ENCODE assay signal across 9 mouse cellular contexts in the genomic region with DNA sequence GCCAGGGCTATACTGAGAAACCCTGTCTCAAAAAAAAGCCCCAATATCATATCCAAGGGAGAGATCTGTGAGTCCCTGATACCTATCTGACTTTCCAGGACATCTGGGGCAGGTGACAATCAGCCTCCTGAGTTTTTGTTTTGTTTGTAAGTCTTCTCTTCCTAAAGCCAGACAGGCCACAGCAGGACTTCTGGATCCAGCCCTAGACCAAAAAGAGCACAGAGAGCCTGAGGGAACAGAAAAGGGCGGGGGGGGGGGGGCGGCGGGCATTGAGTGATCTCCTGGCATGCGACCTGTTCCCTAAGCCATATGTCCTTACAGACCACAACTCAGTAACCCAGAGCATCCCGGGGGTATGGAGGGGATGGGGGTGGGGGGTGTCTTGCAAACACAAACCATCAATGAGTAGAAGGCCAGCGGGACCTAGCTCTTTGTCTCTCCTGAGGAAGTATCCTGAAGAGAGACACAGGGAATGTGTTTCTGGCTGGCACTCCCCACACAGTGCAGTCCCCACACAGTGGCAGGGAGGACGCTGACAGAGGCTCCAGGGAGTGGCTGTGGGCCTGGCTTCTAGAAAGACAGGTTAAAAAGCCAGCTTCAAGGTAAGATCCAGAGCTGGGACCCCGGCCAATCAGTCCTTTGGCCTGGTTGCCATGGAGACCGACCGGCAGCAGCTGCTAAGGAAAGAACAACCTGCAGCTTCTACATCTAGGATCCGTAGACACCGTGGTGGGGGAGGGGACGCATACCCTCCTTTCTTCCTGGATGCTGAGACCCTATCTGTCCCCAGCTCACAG. TPM values are rescaled to one million over a fixed set of nuclear protein-coding genes. Genes with fewer than 3 reads are reported as not detected.
DNase-seq lines count a peak whose midpoint lies in the region; ATAC-seq lines count a peak whose summit lies in the region.
"Had no signal": no experiment of that assay in that cellular context is flagged by ENCODE, and none has a peak within 500 bp of the region (broad histone marks: within the 10 kb centered on the region; RNA-seq: fewer than 3 reads in every experiment).

No protein-coding gene starts in this region.

- no peaks in the 10 kb centered on the region for H3K27me3 ChIP-seq in hindbrain, embryonic 15.5 days
- peaks cover 9% of the 10 kb centered on the region for H3K27me3 ChIP-seq in neural tube, embryonic 12.5 days (replicated peaks)

- intact Hi-C loops in left cerebral cortex, postnatal 14 days (cut with DNase I), result loop anchor here (5.0 kb wide), 1 partner anchor 52 kb away; the partner anchor contains the start of gene Pafah2

- peak; percentile 40 to 43 for DNase-seq in left cerebral cortex, adult 18-20 months (ENCODE audit: low spot score in 2 of 2)
- no peak for DNase-seq in left cerebral cortex, postnatal 14 days (ENCODE audit: low spot score in 2 of 2)
- peak; percentile 90 for DNase-seq in cerebellum, adult 9-11 months
- DNase-seq in liver, result no peak
- no peak for DNase-seq in c-Kit-positive CD71-positive TER-119-positive erythroid progenitor cells, embryonic 14.5 days (ENCODE audit: low spot score)
- DNase-seq in adrenal gland, adult 18-20 months (ENCODE audit: low spot score in 2 of 2), result no peak

- no peaks in the 10 kb centered on the region for H3K36me3 ChIP-seq in hindbrain, embryonic 15.5 days
- no peaks in the 10 kb centered on the region for H3K36me3 ChIP-seq in neural tube, embryonic 12.5 days
- H3K36me3 ChIP-seq: G1E had no signal

- H3K27ac ChIP-seq in hindbrain, embryonic 15.5 days (replicated peaks), result peak overlapping the region; percentile 91
- peak overlapping the region; percentile 86 for H3K27ac ChIP-seq in neural tube, embryonic 12.5 days

- H3K9me3 ChIP-seq in hindbrain, embryonic 15.5 days, result no peaks in the 10 kb centered on the region
- no peaks in the 10 kb centered on the region for H3K9me3 ChIP-seq in neural tube, embryonic 12.5 days
- H3K9me3 ChIP-seq: G1E had no signal

- H3K4me3 ChIP-seq in hindbrain, embryonic 15.5 days, result no peak overlapping the region
- H3K4me3 ChIP-seq in neural tube, embryonic 12.5 days, result no peak overlapping the region

- peak; percentile 69; the same call in 1 of the 2 replicates for ATAC-seq in hindbrain, embryonic 15.5 days (ENCODE audit: low FRiP score, low read depth)
- peak; percentile 62 for ATAC-seq in neural tube, embryonic 12.5 days (ENCODE audit: low FRiP score, low read depth)

- H3K9ac ChIP-seq in hindbrain, embryonic 15.5 days, result no peak overlapping the region
- peak overlapping the region; percentile 48; the same call in 1 of the 2 replicates for H3K9ac ChIP-seq in neural tube, embryonic 12.5 days

- H3K4me2 ChIP-seq in hindbrain, embryonic 15.5 days, result peak overlapping the region; percentile 28
- peak overlapping the region; percentile 40 for H3K4me2 ChIP-seq in neural tube, embryonic 12.5 days (replicated peaks)

- WGBS in hindbrain, embryonic 15.5 days, result 9% methylated on average over 11 of the region's 13 CpGs
- 34% methylated on average over 13 of the region's 13 CpGs for WGBS in neural tube, embryonic 12.5 days

- H3K4me1 ChIP-seq in hindbrain, embryonic 15.5 days (replicated peaks), result peaks cover 64% of the 10 kb centered on the region
- H3K4me1 ChIP-seq in neural tube, embryonic 12.5 days, result peaks cover 28% of the 10 kb centered on the region

RNA-seq across cellular contexts. Expression of gene Stmn1, which starts 18.3 kb away (rescaled TPM):
- 1,000 to 10,000 TPM; 1,034 to 1,073 TPM for total RNA-seq in left cerebral cortex, adult 18-20 months (2021)
- total RNA-seq in left cerebral cortex, postnatal 14 days (2021), result 1,000 to 10,000 TPM; 1,227 to 1,286 TPM
- polyA plus RNA-seq in hindbrain, embryonic 15.5 days (2015; fragmentation: Nextera tagmentation; extraction: Ambion mirVana), result 5,846 and 6,036 TPM in 2 replicates
- 4,894 and 4,994 TPM in 2 replicates for polyA plus RNA-seq in neural tube, embryonic 12.5 days (2016; fragmentation: Nextera tagmentation; extraction: Ambion mirVana)
- 10 to 100 TPM; 24.8 to 25.6 TPM for total RNA-seq in adrenal gland, adult 18-20 months (2021)

RNA-seq across cellular contexts. Expression of gene Paqr7, which starts 46.7 kb away (rescaled TPM):
- total RNA-seq in left cerebral cortex, adult 18-20 months (2021), result 10 to 100 TPM; 63.5 to 70.1 TPM
- total RNA-seq in left cerebral cortex, postnatal 14 days (2021), result 10 to 100 TPM; 54.6 to 55.8 TPM
- 30.4 and 35.2 TPM in 2 replicates for polyA plus RNA-seq in hindbrain, embryonic 15.5 days (2015; fragmentation: Nextera tagmentation; extraction: Ambion mirVana)
- polyA plus RNA-seq in neural tube, embryonic 12.5 days (2016; fragmentation: Nextera tagmentation; extraction: Ambion mirVana), result 7.4 and 8.9 TPM in 2 replicates
- total RNA-seq in adrenal gland, adult 18-20 months (2021), result 10 to 100 TPM; 22.2 to 30.2 TPM

RNA-seq across cellular contexts. Expression of gene Pafah2, which starts 53.7 kb away (rescaled TPM):
- total RNA-seq in left cerebral cortex, adult 18-20 months (2021), result 1 to 10 TPM; 4.8 to 7.4 TPM
- 10 to 100 TPM; 10.9 to 12.3 TPM for total RNA-seq in left cerebral cortex, postnatal 14 days (2021)
- 7.6 and 8.1 TPM in 2 replicates for polyA plus RNA-seq in hindbrain, embryonic 15.5 days (2015; fragmentation: Nextera tagmentation; extraction: Ambion mirVana)
- 8.1 and 8.5 TPM in 2 replicates for polyA plus RNA-seq in neural tube, embryonic 12.5 days (2016; fragmentation: Nextera tagmentation; extraction: Ambion mirVana)
- 10 to 100 TPM; 15.2 to 17.8 TPM for total RNA-seq in adrenal gland, adult 18-20 months (2021)

Comparison
In these comparisons a context has a peak if more than half of its experiments do, and no peak if none do; other contexts are left out.
1. DNase-seq: peak in left cerebral cortex, adult 18-20 months (2 of 2) and cerebellum, adult 9-11 months (single experiment); none in left cerebral cortex, postnatal 14 days (0 of 2), liver (single experiment), c-Kit-positive CD71-positive TER-119-positive erythroid progenitor cells, embryonic 14.5 days (single experiment) and adrenal gland, adult 18-20 months (0 of 2).
2. RNA of gene Stmn1, which starts 18.3 kb away (total RNA-seq): 1,227 to 1,286 TPM in left cerebral cortex, postnatal 14 days and 1,034 to 1,073 TPM in left cerebral cortex, adult 18-20 months; 24.8 to 25.6 TPM in adrenal gland, adult 18-20 months; every median in the first group is over 10 times any median in the second.